In the genomic region with DNA sequence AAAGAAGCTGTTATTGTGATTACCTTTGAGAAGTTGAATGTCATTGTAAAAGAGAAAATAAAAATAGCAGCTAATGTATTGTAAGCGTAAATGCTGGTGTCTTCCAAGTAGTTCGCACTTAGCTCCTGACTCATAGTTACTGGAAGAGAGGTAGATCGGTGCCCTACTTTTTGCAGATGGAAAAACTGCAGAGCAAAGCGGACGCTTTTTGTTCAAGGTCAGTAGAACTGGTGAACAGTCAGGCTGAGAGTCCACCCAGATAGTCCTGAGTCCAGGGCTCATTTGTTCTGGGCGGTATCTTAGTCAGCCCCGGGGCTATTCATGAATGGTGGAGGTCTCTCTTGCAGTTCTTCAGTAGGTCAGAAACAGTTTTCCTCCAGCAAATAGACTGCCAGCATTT, we compare ENCODE assay signal across 20 mouse cellular contexts. TPM values are rescaled to one million over a fixed set of nuclear protein-coding genes. Genes with fewer than 3 reads are reported as not detected.
DNase-seq lines count a peak whose midpoint lies in the region; ATAC-seq and TF ChIP-seq lines count a peak whose summit lies in the region.
"Had no signal": no experiment of that assay in that cellular context is flagged by ENCODE, and none has a peak within 500 bp of the region (broad histone marks: within the 10 kb centered on the region; RNA-seq: fewer than 3 reads in every experiment).

No protein-coding gene starts in this region.

- no peak overlapping the region for H3K4me2 ChIP-seq in limb, embryonic 13.5 days (replicated peaks)
- H3K4me2 ChIP-seq in heart, postnatal 0 days (ENCODE audit: low read depth, low read length): no peak overlapping the region
- H3K4me2 ChIP-seq: hindbrain, embryonic 14.5 days had no signal

- no peak for TF ChIP-seq EP300 in heart, postnatal 0 days (IDR thresholded peaks at IDR 0.05; ENCODE audit: low read depth)

- H3K9me3 ChIP-seq in limb, embryonic 13.5 days: no peaks in the 10 kb centered on the region
- no peaks in the 10 kb centered on the region for H3K9me3 ChIP-seq in limb, embryonic 10.5 days (replicated peaks)
- H3K9me3 ChIP-seq in heart, postnatal 0 days (replicated peaks; ENCODE audit: control insufficient read depth, low read length): no peaks in the 10 kb centered on the region
- H3K9me3 ChIP-seq: embryonic facial prominence, embryonic 10.5 days; liver, embryonic 15.5 days had no signal

- peaks cover 50% of the 10 kb centered on the region for H3K4me1 ChIP-seq in limb, embryonic 13.5 days
- H3K4me1 ChIP-seq in limb, embryonic 10.5 days: peaks cover 35% of the 10 kb centered on the region
- peaks cover 42% of the 10 kb centered on the region for H3K4me1 ChIP-seq in heart, postnatal 0 days (ENCODE audit: control insufficient read depth, insufficient read depth)

- peak overlapping the region; percentile 65 for H3K27ac ChIP-seq in limb, embryonic 13.5 days
- no peak overlapping the region for H3K27ac ChIP-seq in limb, embryonic 10.5 days
- H3K27ac ChIP-seq in heart, postnatal 0 days (ENCODE audit: low read depth): peak overlapping the region; percentile 66
- H3K27ac ChIP-seq: embryonic facial prominence, embryonic 10.5 days; hindbrain, embryonic 14.5 days; liver, embryonic 15.5 days had no signal

- H3K36me3 ChIP-seq in limb, embryonic 13.5 days: peaks cover 42% of the 10 kb centered on the region
- H3K36me3 ChIP-seq in limb, embryonic 10.5 days: peaks cover 51% of the 10 kb centered on the region
- peaks cover 27% of the 10 kb centered on the region for H3K36me3 ChIP-seq in heart, postnatal 0 days (replicated peaks; ENCODE audit: control insufficient read depth, insufficient read depth, low read length)

- 77% methylated on average over 7 of the region's 7 CpGs for WGBS in limb, embryonic 13.5 days
- WGBS in limb, embryonic 10.5 days: 92% methylated on average over 7 of the region's 7 CpGs
- 54% methylated on average over 7 of the region's 7 CpGs for WGBS in heart, postnatal 0 days

- H3K27me3 ChIP-seq in limb, embryonic 13.5 days: no peaks in the 10 kb centered on the region
- no peaks in the 10 kb centered on the region for H3K27me3 ChIP-seq in limb, embryonic 10.5 days (ENCODE audit: low read depth, poor library complexity, severe bottlenecking)
- H3K27me3 ChIP-seq in heart, postnatal 0 days (ENCODE audit: control insufficient read depth, insufficient read depth, low read length): no peaks in the 10 kb centered on the region
- H3K27me3 ChIP-seq: liver, embryonic 15.5 days had no signal

- no peak overlapping the region for H3K9ac ChIP-seq in limb, embryonic 13.5 days
- H3K9ac ChIP-seq in heart, postnatal 0 days (replicated peaks; ENCODE audit: low read depth, low read length): no peak overlapping the region
- H3K9ac ChIP-seq: hindbrain, embryonic 14.5 days; liver, embryonic 15.5 days had no signal

- no peak for ATAC-seq in limb, embryonic 13.5 days (ENCODE audit: low FRiP score, low read depth)
- no peak for ATAC-seq in heart, postnatal 0 days (ENCODE audit: insufficient read depth, low read depth)
- ATAC-seq: CD4-positive, CD25-positive, alpha-beta regulatory T cell, adult 4 months; intestine, embryonic 16.5 days had no signal

- no peak overlapping the region for H3K4me3 ChIP-seq in limb, embryonic 13.5 days
- H3K4me3 ChIP-seq in limb, embryonic 10.5 days: no peak overlapping the region
- no peak overlapping the region for H3K4me3 ChIP-seq in heart, postnatal 0 days (ENCODE audit: low read depth, low read length)
- H3K4me3 ChIP-seq: embryonic facial prominence, embryonic 10.5 days; erythroblast, embryonic 14.5 days; liver, embryonic 15.5 days had no signal

- DNase-seq in heart, adult 8-10 months (ENCODE audit: low spot score): peak; percentile 14
- DNase-seq in heart, adult 9 months (ENCODE audit: low spot score in 2 of 2): no peak
- no peak for DNase-seq in limb, embryonic 10.5 days (ENCODE audit: low spot score)
- peak; percentile 71 for DNase-seq in brain, adult 2 months (ENCODE audit: low read depth, low spot score)
- DNase-seq in heart, postnatal 0 days (ENCODE audit: low spot score): no peak
- DNase-seq in cerebellum, adult 9-11 months: no peak
- DNase-seq: cerebellum, postnatal 10 days; gastrocnemius, postnatal 36 days; kidney, postnatal 25 days; layer of hippocampus, adult 9-11 months; lung, postnatal 14 days; right cerebral cortex, postnatal 4 days; thymus, adult 18-20 months had no signal

- TF ChIP-seq CTCF in heart, postnatal 0 days (IDR thresholded peaks at IDR 0.05; ENCODE audit: low read depth): no peak

RNA-seq across cellular contexts. Expression of a gene that starts 39.3 kb away (rescaled TPM):
- total RNA-seq in heart, adult 8-10 months (2022): 10 to 100 TPM; 26.7 to 30.3 (median 28.2) TPM
- 30.7 and 31.4 TPM in 2 replicates for polyA plus RNA-seq in limb, embryonic 13.5 days (2015; fragmentation: Nextera tagmentation; extraction: Ambion mirVana)
- polyA plus RNA-seq in limb, embryonic 10.5 days (2016; fragmentation: Nextera tagmentation; extraction: Ambion mirVana): 14.5 and 19.6 TPM in 2 replicates
- total RNA-seq in heart, postnatal 0 days (2014; rRNA removed; ENCODE audit: low replicate concordance): 13.9 and 52.9 TPM in 2 replicates
- polyA plus RNA-seq in heart, postnatal 0 days (2015; fragmentation: Nextera tagmentation; extraction: Ambion mirVana): 5.4 and 6.1 TPM in 2 replicates

Comparison
In these comparisons a context has a peak if more than half of its experiments do, and no peak if none do; other contexts are left out.
1. DNase-seq: peak in heart, adult 8-10 months (single experiment) and brain, adult 2 months (single experiment); none in heart, adult 9 months (0 of 2), limb, embryonic 10.5 days (single experiment), heart, postnatal 0 days (single experiment) and cerebellum, adult 9-11 months (single experiment).